Mouse (Mus musculus): ENCODE data around the gene Zbtb40. TPM values are rescaled to one million over a fixed set of nuclear protein-coding genes. Genes with fewer than 3 reads are reported as not detected.

Gene Zbtb40
- polyA plus RNA-seq, 1 experiment from 2014 or later, result 0.56 TPM

GRCm38 (mm10) chr4:137015476-137015856 lies 33.1 kb downstream of the Zbtb40 start:
- no peak overlapping the region for H3K4me3 ChIP-seq (ENCODE audit: low read depth, low read length)
- 78% methylated on average over 6 of the region's 6 CpGs for WGBS (ENCODE audit: insufficient replicate concordance)
- TF ChIP-seq CTCF (IDR thresholded peaks at IDR 0.05; ENCODE audit: low read depth), result no peak
- TF ChIP-seq EP300 (IDR thresholded peaks at IDR 0.05; ENCODE audit: low read depth), result no peak
- ATAC-seq (no peak), DNase-seq (no peak)
- H3K36me3 ChIP-seq (replicated peaks; ENCODE audit: insufficient read depth, low read length), result peaks cover 9% of the 10 kb centered on the region; the same call in 1 of the 2 replicates
- no peak overlapping the region for H3K27ac ChIP-seq (ENCODE audit: low read depth)
- no peak overlapping the region for H3K9ac ChIP-seq (replicated peaks)
- no peak overlapping the region for H3K4me2 ChIP-seq (ENCODE audit: low read depth, low read length)
- no peaks in the 10 kb centered on the region for H3K4me1 ChIP-seq (ENCODE audit: insufficient read depth)
- H3K27me3 ChIP-seq (ENCODE audit: insufficient read depth, low read length), result no peaks in the 10 kb centered on the region
- H3K9me3 ChIP-seq (ENCODE audit: low read length), result no peaks in the 10 kb centered on the region

- no peak overlapping the region for H3K27ac ChIP-seq (ENCODE audit: low read depth)
- WGBS (ENCODE audit: insufficient replicate concordance), result 77% methylated on average over 18 of the region's 18 CpGs
Observed at GRCm38 (mm10) chr4:137014654-137015475, 33.7 kb downstream of the Zbtb40 start.

GRCm38 (mm10) chr4:137014124-137014523 lies 34.5 kb downstream of the Zbtb40 start:
- Histone ChIP-seq H3K4me1 (ENCODE audit: insufficient read depth) (no peaks in the 10 kb centered on the region), H3K27ac (ENCODE audit: low read depth) (no peak overlapping the region), H3K9me3 (ENCODE audit: low read length) (no peaks in the 10 kb centered on the region), H3K4me3 (ENCODE audit: low read depth, low read length) (no peak overlapping the region), H3K9ac (replicated peaks) (no peak overlapping the region), H3K36me3 (replicated peaks; ENCODE audit: insufficient read depth, low read length) (peaks cover 9% of the 10 kb centered on the region; the same call in 1 of the 2 replicates), H3K4me2 (ENCODE audit: low read depth, low read length) (no peak overlapping the region), H3K27me3 (ENCODE audit: insufficient read depth, low read length) (no peaks in the 10 kb centered on the region)
- ATAC-seq (no peak), DNase-seq (no peak)
- WGBS (ENCODE audit: insufficient replicate concordance), result 86% methylated on average over 8 of the region's 8 CpGs
- TF ChIP-seq CTCF (IDR thresholded peaks at IDR 0.05; ENCODE audit: low read depth) (no peak), EP300 (IDR thresholded peaks at IDR 0.05; ENCODE audit: low read depth) (no peak)

More at GRCm38 (mm10) chr4:137014654-137015475, 33.7 kb downstream of the Zbtb40 start:
- Histone ChIP-seq H3K36me3 (replicated peaks; ENCODE audit: insufficient read depth, low read length) (peaks cover 9% of the 10 kb centered on the region; the same call in 1 of the 2 replicates), H3K27me3 (ENCODE audit: insufficient read depth, low read length) (no peaks in the 10 kb centered on the region), H3K4me1 (ENCODE audit: insufficient read depth) (no peaks in the 10 kb centered on the region), H3K4me2 (ENCODE audit: low read depth, low read length) (no peak overlapping the region), H3K9ac (replicated peaks) (no peak overlapping the region), H3K4me3 (ENCODE audit: low read depth, low read length) (no peak overlapping the region), H3K9me3 (ENCODE audit: low read length) (no peaks in the 10 kb centered on the region)
- no peak for ATAC-seq
- TF ChIP-seq EP300 (IDR thresholded peaks at IDR 0.05; ENCODE audit: low read depth), result no peak
- no peak for TF ChIP-seq CTCF (IDR thresholded peaks at IDR 0.05; ENCODE audit: low read depth)
- DNase-seq, result no peak

GRCm38 (mm10) chr4:137006966-137007365 lies 41.6 kb downstream of the Zbtb40 start:
- Histone ChIP-seq H3K27ac (ENCODE audit: low read depth) (no peak overlapping the region), H3K4me2 (ENCODE audit: low read depth, low read length) (no peak overlapping the region), H3K36me3 (replicated peaks; ENCODE audit: insufficient read depth, low read length) (0 out of 2 replicates have a peak, but pooled peaks cover 2% of the 10 kb centered on the region), H3K4me1 (ENCODE audit: insufficient read depth) (no peaks in the 10 kb centered on the region), H3K9me3 (ENCODE audit: low read length) (no peaks in the 10 kb centered on the region), H3K4me3 (ENCODE audit: low read depth, low read length) (no peak overlapping the region), H3K27me3 (ENCODE audit: insufficient read depth, low read length) (no peaks in the 10 kb centered on the region), H3K9ac (replicated peaks) (no peak overlapping the region)
- DNase-seq (no peak), ATAC-seq (no peak)
- WGBS (ENCODE audit: insufficient replicate concordance), result 85% methylated on average over 8 of the region's 8 CpGs
- TF ChIP-seq CTCF (IDR thresholded peaks at IDR 0.05; ENCODE audit: low read depth) (no peak), EP300 (IDR thresholded peaks at IDR 0.05; ENCODE audit: low read depth) (no peak)

- H3K27me3 ChIP-seq (ENCODE audit: insufficient read depth, low read length), result no peaks in the 10 kb centered on the region
- H3K9ac ChIP-seq (replicated peaks), result no peak overlapping the region
- no peak overlapping the region for H3K4me3 ChIP-seq (ENCODE audit: low read depth, low read length)
- peaks cover 24% of the 10 kb centered on the region for H3K36me3 ChIP-seq (replicated peaks; ENCODE audit: insufficient read depth, low read length)
- no peak overlapping the region for H3K4me2 ChIP-seq (ENCODE audit: low read depth, low read length)
- WGBS (ENCODE audit: insufficient replicate concordance), result 74% methylated on average over 3 of the region's 3 CpGs
- H3K4me1 ChIP-seq (ENCODE audit: insufficient read depth), result no peaks in the 10 kb centered on the region
- no peak overlapping the region for H3K27ac ChIP-seq (ENCODE audit: low read depth)
- ATAC-seq (no peak), DNase-seq (no peak)
- TF ChIP-seq EP300 (IDR thresholded peaks at IDR 0.05; ENCODE audit: low read depth) (no peak), CTCF (IDR thresholded peaks at IDR 0.05; ENCODE audit: low read depth) (no peak)
- no peaks in the 10 kb centered on the region for H3K9me3 ChIP-seq (ENCODE audit: low read length)
Observed at GRCm38 (mm10) chr4:137001825-137002224, 46.8 kb downstream of the Zbtb40 start.

GRCm38 (mm10) chr4:137001020-137001419 lies 47.6 kb downstream of the Zbtb40 start:
- peaks cover 27% of the 10 kb centered on the region for H3K36me3 ChIP-seq (replicated peaks; ENCODE audit: insufficient read depth, low read length)
- ATAC-seq (no peak), DNase-seq (no peak)
- no peaks in the 10 kb centered on the region for H3K9me3 ChIP-seq (ENCODE audit: low read length)
- no peak for TF ChIP-seq EP300 (IDR thresholded peaks at IDR 0.05; ENCODE audit: low read depth)
- TF ChIP-seq CTCF (IDR thresholded peaks at IDR 0.05; ENCODE audit: low read depth), result no peak
- H3K27me3 ChIP-seq (ENCODE audit: insufficient read depth, low read length), result no peaks in the 10 kb centered on the region
- H3K4me2 ChIP-seq (ENCODE audit: low read depth, low read length), result no peak overlapping the region
- no peak overlapping the region for H3K9ac ChIP-seq (replicated peaks)
- H3K4me3 ChIP-seq (ENCODE audit: low read depth, low read length), result no peak overlapping the region
- H3K4me1 ChIP-seq (ENCODE audit: insufficient read depth), result no peaks in the 10 kb centered on the region
- no peak overlapping the region for H3K27ac ChIP-seq (ENCODE audit: low read depth)
- WGBS (ENCODE audit: insufficient replicate concordance), result 95% methylated on average over 7 of the region's 7 CpGs
